Mouse (Mus musculus) 416B (cell line): ENCODE results near the gene Ccdc173.
A peak's percentile ranks its signal among the peaks of the same experiment; 100 is the strongest.
"Not testable (repeated sequence)": the region's sequence is repeated elsewhere in the genome, so short reads cannot be mapped to it uniquely, and the experiment has no call there.

Source experiments
- DNase-seq: peaks from one replicate; pipeline ENCODE4 v3.0.0; 2011; ENCODE audit warnings: low read depth

Gene Ccdc173

DNA sequence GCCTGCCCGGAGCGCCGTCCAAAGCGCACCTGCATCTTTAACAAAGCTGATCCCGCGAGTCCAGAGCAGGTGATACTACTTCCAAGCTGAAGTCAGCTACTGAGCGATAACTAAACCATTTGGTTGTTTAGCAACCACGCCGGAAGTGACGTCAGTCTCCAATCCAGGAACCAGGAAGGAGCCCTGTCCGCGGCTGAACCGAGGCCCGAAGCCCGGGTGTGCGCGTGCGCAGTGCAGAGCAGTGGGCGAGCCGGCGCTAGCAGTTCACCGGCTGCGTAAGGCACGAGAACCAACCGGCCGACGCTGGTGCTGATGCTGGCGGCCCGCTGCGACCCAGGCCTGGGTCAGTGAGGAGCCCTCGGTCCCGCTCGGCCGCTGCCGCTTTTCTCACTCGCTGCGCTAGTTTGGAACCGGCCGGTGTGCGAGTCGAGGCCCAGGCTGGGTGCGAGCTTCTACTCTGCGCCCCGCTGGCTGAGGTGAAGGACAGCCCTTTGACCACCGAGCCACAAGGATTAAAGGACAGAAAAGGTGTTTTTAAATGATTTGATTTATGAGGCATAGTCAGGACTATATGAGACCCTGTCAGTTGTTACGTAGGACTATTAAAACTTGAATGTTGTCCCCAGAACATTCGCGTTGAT is at the start of gene Ccdc173, which contains the start of gene Phospho2:
Gene Ccdc173 (minus strand): TSS at position 147 of the 641 bp plus-strand sequence.
Gene Phospho2 (plus strand): TSS at position 195 of the 641 bp plus-strand sequence.
- peak; percentile 98 for DNase-seq

DNA sequence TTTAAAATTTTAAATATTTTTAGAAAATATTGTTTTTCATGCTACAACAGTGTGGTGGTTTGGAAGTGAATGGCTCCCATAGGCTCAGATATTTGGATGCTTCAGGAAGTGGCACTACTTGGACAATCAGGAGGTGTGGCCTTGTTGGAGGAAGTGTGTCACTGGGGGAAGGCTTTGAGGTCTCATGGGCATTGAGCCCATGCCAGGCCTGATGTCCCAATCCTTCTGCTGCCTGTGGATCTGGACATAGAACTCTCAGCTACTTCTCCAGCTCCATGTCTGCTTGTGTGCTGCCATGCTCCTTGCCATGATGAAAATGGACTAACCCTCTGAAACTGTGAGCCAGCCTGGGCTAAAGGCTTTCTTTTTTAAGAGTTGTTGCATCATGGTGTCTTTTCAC is 49.3 kb upstream of the Ccdc173 start:
- DNase-seq, result peak; percentile 61

DNA sequence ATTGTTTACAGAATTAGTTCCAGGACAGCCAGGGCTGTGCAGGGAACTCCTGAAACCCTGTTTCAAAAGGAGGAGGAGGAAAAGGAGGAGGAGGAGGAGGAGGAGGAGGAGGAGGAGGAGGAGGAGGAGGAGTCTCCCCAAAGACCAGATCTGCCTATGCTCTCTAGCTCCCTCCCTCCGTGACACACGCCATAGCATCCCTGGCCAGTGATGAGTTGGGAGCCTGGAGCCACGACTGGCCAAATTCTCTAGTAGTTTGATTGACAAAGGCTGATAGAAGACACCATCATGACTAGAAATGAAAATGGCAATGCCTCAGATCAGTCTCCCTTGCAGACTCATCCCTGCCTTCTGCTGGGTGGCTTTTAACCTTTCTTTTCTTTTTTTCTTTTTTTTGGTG is 48.6 kb upstream of the Ccdc173 start:
- DNase-seq, result no peak

DNA sequence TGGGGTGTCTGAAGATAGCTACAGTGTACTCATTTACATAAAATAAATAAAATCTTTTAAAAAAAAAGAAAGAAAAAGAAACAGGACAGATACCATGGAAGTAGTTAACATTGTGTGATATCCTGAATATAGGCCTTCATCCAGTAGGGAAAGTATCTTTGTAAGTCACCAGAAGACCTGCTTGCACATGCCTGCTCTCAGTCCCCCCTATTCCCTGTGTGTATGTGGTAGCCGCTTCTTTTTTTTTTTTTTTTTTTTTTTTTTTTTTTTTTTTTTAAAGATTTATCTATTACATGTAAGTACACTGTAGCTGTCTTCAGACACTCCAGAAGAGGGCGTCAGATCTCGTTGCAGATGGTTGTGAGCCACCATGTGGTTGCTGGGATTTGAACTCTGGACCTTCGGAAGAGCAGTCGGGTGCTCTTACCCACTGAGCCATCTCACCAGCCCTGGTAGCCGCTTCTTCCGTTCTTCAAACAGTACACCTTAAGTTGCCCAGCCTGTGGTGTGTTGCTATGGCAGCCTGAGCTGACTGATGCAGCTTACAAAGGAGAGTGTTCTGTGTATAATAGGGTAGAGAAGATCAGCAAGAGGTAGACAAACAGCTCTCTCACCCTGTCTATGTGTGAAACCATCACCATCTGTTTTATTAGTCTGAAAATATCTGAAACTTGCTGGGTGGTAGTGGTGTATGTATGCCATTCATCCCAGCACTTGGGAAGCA is 48.0 kb upstream of the Ccdc173 start:
- no peak for DNase-seq

DNA sequence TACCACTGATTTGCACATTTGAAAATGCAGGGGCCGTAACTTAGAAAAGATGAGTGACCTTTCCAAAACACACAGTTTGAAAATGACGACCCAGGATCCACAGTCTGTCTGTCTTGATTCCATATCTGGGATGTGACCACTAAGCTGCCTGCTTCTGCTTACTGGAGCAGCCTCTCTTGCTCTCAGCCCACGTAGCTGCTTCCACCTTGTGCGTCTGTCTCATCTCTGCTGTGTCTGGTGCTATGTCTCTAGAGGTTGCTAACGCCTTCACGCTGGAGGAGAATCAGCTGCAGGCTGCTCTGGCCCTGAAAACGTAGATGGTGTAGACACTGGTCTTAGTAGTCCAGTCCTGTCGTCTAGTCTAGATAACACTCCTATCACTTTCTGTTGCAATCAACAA is 40.7 kb upstream of the Ccdc173 start:
- DNase-seq, result no peak

DNA sequence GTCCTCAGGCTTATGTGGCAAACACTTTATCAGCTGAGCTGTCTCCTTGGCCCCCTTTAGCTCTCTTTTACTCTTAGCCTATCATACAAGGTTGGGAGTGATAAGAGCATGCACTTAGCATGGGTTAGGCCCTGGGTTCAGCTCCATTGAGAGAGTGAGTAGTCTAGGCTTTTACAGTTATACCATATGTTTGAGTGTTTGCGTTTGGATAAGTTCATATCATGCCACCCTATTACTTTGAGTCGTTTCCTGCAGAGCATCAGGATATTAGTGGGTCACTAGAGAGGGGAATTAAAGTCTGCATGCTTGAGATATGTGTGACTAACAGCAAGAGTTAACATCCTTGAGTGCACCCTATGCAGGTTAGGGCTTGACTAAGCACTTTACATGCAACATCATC is 40.3 kb upstream of the Ccdc173 start:
- DNase-seq, result no peak

DNA sequence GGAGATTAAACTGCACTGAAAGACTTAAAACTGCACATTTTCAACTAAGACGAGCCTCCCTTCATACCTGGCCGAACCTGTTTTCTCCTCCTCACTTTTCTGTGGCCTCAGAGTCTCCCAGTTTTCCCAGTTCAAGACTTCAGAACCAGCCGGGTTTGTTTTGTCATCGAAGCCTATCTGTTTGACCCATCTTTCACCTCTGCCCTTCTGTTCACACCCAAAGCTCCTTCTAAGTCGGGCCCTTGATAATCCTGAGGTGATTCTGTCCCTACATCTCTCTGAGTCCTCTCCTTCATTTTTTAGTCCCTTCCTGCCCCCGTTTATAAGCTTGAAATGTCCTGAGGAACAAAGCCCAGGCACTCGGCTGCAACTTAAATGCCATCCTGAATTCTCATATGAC is 38.7 kb upstream of the Ccdc173 start:
- DNase-seq, result no peak

DNA sequence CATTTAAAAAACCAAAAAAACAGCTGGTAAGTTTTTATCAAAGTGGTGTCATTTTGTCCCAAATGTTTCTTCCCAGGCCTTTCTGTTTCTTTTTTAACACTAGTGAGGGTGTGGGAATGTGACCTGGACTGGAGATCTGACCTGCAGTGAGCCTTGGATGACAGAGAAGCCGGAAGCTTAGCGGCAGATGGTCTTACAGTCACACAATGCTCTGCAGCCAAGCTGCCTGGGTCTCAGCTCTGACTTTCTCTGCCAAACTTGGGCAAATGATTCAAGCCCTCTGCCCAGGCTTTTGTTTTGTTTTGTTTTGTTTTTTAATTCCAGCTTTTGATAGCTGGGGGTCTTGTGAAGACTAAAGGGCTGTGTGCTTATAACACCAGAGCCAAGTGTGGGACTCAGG is 37.0 kb upstream of the Ccdc173 start:
- DNase-seq, result no peak

DNA sequence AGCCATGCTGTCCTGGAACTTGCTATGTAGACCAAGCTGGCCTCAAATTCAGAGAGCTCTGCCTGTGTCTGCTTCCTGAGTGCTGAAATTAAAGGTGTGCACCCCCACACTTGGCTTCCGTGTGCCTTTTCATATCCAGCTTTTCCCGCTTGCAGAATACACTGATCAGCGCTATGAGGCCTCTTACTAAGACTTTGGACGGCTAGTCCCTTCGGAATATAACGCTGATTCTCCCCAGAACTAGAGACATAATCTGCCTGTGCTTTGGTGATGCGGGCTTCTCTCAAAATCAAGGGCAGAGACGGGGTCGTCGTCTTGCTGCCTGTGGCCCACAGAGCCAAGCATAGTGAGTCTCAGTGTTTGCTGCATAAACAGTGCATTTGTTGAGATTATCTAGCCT is 36.5 kb upstream of the Ccdc173 start:
- no peak for DNase-seq

DNA sequence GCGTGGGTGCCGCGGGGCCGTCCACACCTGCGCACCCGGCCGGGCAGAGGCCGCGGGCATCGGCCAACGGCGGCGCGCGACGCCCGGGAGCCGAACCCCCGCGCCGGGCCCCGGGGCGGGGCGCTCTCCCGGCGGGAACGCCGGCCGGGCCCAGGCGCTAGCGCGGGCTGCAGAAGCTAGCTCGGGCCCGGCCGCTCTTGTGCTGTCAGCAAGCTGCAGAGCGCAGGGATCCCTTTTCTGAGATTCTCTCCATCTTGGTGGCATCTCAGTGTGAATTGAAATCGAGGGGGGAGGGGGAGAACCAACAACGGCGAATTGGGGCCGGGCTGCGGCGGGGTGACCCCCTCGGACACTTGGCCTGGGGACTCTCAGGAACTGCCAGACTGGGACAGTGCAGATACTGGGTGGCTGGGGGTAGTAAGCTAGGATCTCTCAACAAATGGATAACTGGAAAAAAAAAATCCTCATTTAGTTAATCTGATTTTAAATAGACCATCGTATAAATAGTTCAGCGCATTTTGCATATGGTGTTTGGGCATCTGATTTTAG is 33.8 kb upstream of the Ccdc173 start:
- peak; percentile 38 for DNase-seq

DNA sequence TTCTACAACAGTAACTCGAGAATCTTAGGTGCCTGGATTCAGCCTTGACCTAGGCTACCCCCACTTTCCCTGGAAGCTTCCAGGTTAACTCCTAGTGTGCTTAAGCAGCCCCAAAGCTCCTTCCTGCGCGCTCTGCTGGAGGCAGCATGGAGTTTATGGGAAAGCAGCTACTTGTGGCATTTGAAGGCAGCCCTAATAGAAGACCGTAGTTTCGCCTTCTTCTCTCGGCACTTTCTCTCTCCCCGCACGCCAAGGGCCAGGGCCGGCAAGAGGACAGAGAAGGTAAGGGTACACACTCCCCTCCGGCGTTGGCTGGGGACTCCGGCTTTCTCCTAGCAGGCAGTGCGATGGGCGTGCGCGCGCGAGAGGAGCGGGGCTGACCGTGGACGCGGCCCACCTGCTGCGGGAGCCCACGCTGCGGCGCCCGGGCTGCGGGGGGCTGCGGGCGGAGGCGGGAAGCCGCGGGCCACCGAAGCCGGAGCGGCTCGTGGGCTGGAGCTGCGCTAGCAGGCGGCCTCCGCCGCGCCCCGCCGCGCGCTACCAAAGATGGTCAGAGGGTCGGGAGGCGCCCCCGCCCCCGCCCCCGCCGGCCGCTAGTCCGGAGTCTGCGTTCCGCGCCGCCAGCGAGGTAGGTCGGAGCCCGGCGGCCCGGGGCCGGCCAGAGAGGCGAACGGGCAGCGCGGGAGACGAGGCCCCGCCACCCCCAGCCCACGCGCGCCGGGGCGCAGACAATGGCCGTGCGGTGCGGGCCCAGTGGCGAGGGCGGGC is 33.2 kb upstream of the Ccdc173 start:
- DNase-seq, result peak; percentile 58

DNA sequence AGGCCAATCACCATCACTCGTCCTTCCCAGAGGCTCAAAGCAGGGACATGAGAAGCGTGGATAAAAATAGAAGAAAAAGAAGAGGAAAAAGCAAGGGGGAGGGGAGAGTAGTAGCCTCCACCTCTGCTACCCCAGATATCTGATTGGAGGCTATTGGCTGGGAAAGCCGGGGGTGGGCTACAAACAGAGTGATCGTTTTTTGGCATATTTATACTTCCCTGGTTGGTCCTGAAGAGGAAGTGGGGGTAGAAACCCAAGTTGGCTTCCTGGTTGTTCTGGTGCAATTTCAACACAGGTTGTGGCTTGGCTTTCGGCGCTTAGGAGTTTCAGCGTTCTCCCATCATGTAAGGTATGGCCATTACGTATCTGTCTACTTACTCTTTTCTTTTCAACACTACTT is 32.3 kb upstream of the Ccdc173 start, which contains the start of gene Klhl23:
Gene Klhl23 (plus strand): TSS at position 234 of the 400 bp plus-strand sequence.
- DNase-seq, result peak; percentile 84

DNA sequence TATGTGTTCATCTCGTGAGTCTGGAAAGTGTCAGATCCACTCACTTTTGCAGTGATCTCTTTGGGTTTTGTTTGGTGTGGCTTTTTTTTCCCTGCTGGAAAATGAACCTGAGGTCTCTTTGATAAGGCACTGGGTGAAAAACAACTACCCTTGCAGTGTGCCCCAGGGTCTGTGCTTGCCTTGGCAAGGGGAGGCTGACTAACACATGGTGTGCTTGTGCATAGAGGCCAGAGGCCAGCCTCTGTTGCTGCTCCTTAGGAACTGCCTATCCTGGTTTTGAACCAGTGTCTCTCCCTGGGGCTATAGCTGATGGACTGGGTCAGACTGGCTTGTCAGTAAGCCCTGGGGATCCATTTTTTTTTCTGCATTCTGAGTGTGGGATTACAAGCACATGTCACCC is 30.8 kb upstream of the Ccdc173 start:
- no peak for DNase-seq

DNA sequence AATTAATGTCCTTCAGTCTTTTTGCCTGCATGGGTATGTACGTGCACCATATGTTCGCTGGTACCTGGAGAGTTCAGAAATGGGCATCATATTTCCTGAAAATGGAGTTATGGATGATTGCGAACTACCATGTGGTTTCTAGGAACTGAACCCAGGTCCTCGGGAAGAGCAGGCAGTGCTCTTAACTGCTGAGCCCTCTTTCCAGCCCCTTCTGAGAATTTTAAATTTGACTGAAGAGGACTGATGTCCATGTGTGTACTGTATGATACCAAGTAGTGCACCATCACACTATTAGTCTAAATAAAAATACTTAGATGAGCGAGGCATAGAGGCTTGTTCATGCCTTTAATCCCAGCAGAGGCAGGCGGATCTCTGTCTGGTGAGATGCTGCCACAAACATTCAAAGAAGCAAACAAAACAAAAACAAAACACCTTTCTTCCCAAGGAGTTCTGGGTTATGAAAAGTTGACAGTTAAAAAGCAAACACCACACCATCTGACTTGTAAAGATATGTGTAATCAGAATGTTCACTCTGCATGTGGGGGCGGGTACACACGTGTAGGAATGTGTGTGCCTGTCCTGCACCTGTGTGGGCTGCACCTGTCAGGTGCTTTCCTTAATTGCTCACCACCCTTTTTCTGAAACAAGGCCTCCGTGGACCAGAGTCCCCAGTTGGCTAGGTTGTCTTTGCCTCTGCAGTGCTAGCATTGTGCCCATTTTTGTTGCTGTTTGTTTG is 29.1 kb upstream of the Ccdc173 start:
- no peak for DNase-seq

DNA sequence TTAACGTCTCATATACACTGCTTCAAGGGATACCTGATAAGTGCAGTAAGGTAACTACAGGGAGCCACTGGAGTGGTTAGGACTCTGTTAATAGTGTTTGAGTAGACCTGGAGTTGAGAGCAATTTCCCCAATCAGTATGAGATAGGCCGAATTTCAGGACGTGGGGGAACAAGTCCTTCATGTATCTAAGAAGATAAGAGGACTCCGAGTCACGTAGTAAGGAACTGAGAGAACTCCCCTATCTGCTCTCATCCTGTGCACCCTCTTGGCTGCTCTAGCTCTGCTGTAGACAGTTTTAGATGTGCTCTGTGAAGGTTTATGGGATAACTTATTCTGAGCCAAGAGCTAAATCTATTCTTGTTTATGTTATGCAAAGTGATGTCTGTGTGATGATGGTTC is 27.2 kb upstream of the Ccdc173 start:
- no peak for DNase-seq

DNA sequence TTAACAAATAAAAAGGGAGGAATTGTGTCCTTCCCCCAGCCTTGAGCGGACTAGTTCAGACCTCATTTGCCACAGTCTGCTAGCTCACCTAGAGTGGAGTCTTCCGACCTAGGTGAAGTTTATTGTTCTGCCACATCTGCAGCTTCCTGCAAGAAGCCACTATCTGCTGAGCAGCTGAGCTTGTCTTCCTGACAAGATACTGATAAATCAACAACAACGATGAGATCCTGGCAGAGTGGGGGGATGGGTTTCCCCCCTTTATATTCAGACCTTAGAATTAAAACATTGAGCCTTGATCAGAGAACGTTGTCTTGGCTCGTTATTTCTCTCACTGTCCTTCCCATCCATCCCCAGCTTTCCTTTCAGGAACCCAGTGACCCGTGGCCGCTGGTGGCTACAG is 22.0 kb upstream of the Ccdc173 start:
- DNase-seq, result not testable (repeated sequence)

DNA sequence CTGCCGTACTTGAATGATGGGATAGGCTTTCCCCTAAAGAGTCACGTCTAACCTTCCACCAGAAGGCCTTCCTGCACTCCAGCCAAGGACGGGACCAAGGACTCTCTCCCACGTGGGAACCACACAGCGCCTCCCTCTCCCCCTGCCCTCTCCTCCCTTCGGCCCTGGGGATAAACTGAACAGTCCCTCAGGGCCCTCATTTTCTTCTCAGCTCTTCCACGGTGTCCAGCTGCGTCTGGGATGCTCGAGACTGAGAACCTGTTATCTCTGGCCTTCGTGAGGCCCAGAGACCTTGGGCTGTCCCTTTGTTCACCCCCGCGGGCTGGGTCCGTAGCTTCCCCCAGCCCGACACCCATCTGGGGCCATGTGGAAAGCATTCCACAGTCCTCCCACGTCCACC is 20.8 kb upstream of the Ccdc173 start:
- DNase-seq, result no peak

DNA sequence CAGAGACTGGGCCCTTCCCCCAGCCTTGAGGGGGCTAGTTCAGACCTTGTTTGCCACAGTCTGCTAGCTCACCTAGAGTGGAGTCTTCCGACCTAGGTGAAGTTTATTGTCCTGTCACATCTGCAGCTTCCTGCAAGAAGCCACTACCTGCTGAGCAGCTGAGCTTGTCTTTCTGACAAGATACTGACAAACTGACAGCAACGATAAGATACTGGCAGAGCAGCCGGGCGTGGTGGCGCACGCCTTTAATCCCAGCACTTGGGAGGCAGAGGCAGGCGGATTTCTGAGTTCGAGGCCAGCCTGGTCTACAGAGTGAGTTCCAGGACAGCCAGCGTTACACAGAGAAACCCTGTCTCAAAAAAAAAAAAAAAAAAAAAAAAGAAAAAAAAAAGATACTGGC is 15.3 kb upstream of the Ccdc173 start:
- DNase-seq, result not testable (repeated sequence)

DNA sequence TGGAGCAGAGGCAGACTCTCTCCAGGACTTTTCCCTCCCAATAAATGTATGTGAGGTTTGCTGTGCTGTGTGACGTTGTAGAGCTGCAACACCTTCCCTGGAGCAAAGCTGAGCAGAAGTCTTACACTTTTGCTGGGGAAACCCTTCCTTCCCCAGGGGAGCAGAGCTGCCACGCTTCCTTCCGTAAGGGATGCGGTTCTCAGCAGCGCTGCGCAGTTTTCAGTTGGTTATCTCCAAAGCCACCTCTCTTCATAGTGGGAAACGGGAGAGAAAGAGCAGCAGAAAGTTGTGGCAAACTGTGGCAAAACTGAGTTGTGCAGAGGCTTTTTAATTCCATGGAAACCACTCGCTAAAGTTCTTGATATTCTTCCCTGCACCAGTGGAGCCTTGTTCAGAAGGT is 14.4 kb upstream of the Ccdc173 start:
- DNase-seq, result no peak

DNA sequence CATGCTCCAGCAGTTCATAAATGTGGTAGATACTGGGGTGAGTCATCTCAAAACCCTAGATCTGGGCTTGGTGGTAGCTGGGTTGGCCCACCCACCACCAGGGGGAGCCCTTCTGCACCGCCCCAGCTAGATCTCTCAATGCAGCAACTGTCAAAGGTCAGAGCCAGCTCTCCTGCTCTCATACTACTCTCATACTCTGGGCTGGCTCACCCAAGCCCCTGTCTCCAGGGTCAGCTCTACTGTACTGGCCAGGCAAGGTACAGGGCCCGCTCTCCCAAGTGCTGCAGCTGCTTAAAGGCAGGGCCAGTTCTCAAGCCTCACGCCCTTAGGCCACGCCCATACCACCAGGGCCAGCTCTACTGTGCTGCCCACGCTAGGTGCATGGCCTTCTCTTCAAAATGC is 13.5 kb upstream of the Ccdc173 start:
- peak; percentile 91 for DNase-seq

DNA sequence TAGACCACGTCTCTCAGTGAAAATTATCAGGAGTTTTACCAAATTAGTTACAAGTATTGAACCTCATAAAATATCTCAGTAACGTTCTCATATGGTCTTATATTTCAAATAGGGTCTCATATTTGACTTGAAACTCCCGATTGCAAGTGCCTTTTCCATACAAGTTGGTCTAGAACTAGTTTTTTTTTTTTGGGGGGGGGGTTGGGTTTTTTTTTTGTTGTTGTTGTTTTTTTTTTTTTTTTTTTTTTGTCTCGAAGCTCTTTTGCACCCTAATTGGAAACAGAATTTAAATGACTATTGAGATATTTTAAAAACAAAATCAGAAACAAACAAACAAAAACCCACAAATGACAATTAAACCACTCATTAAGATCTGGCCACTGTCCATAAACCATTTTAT is 1.3 kb upstream of the Ccdc173 start:
- DNase-seq, result no peak

DNA sequence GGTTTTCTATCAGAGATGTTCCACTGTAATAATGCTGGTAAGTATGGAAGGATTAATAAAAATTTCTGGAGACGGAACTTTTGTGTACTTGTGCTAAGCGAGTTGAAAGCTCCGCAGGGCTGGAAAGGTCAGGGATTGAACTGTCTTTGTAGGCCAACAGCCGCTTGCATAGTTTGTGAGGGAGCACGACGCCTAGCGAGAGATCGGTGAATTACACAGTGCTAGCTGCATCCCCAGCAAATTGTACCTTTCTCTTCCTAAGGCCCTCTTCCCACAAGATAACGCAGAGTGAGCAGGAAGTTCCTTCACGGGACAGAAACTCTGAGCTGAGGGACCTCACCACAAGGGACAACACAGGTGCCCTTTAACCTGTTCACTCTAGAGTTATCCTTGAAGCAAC is 910 bp upstream of the Ccdc173 start:
- DNase-seq, result peak; percentile 91
